Mouse (Mus musculus): ENCODE data around the gene Eml1. TPM values are rescaled to one million over a fixed set of nuclear protein-coding genes. Genes with fewer than 3 reads are reported as not detected.
A peak's percentile ranks its signal among the peaks of the same experiment; 100 is the strongest.

The Eml1 gene
- 69.3 and 80.6 TPM in 2 replicates for total RNA-seq (2014; rRNA removed; ENCODE audit: low replicate concordance)
- polyA plus RNA-seq (2015; fragmentation: Nextera tagmentation; extraction: Ambion mirVana), result 61.3 and 65.2 TPM in 2 replicates

DNA sequence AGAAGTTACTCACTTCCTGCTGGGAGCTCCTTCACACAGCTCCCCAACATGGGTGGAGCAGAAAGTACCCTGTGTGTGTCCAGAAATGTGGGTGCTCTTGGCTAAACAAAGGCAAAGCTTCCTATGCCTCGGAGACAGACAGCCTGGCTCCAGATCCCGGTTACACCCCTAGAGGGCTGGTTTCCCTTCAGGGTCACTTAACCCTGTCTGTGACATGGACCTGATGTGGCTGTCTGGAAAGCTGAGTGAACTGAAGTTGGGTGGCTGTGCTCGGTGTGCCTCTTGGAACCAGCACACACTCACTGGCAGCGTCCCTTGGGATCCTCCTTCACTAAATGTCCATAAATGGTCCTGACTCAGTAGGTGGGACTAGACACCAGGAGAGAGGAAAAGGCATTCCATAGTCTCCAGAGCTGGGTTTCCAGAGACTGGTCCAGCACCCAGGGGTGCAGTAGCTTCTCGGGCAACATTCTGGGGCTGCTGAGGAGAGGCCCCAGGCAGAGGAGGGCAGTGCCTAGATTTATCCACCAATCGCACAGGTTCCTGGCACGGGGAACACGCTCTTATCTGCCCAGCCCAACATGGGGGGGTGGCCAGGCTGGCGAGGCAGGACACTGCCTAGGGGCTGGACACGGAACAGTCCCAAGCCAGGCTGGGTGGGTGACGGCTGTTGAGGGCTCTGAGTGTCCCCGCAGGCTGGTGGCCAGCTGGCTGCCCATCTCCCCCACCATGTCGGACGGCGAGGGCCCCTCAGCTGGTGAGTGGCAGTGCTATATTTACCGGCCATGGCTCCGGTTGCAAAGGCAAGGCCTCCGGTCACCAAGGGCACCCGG, at the start of gene Eml1:
TSS of gene Eml1 (plus strand) at position 362 of the 833 bp plus-strand sequence.
- H3K4me3 ChIP-seq (ENCODE audit: low read depth, low read length), result peak within 1 kb of the TSS; percentile 39
- whole genome bisulfite sequencing, result 20% methylated on average over 19 of the region's 19 CpGs
- H3K36me3 ChIP-seq (replicated peaks; ENCODE audit: control insufficient read depth, insufficient read depth, low read length), result no peaks in the 10 kb centered on the region
- H3K27ac ChIP-seq (ENCODE audit: low read depth), result peak within 1 kb of the TSS; percentile 97
- peaks cover 54% of the 10 kb centered on the region for H3K4me1 ChIP-seq (ENCODE audit: control insufficient read depth, insufficient read depth)
- peak within 1 kb of the TSS; percentile 57 for H3K9ac ChIP-seq (replicated peaks; ENCODE audit: low read depth, low read length)
- peak within 1 kb of the TSS; percentile 66 for H3K4me2 ChIP-seq (ENCODE audit: low read depth, low read length)
- no peaks in the 10 kb centered on the region for H3K9me3 ChIP-seq (replicated peaks; ENCODE audit: control insufficient read depth, low read length)
- DNase-seq (ENCODE audit: low spot score) (peak; percentile 78), ATAC-seq (ENCODE audit: insufficient read depth, low read depth) (peak; percentile 87)
- H3K27me3 ChIP-seq (ENCODE audit: control insufficient read depth, insufficient read depth, low read length), result no peaks in the 10 kb centered on the region
- TF ChIP-seq EP300 (IDR thresholded peaks at IDR 0.05; ENCODE audit: low read depth) (peak; percentile 59; the same call in 1 of the 2 replicates), CTCF (IDR thresholded peaks at IDR 0.05; ENCODE audit: low read depth) (no peak)

DNA sequence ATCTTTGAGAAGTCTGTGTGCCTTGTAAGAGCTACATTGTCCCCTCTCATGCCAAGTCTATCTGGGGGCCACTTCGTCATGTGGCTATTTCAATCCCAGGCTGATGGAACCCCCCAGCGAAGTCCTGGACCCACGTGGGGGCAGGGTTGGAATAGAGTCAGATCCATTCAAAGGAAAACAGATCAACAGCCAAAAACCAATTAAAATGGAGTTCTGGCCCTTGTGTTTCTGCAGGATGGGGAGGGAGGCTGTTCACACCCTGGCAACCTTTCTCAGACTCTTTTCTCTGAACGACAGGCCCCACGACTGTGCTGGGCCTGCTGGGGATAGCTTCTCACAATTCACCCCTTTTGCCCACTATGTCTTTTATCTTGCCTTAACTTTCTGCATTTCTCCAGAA, 44.4 kb upstream of the Eml1 start:
- TF ChIP-seq CTCF (IDR thresholded peaks at IDR 0.05; ENCODE audit: low read depth) (no peak), EP300 (IDR thresholded peaks at IDR 0.05; ENCODE audit: low read depth) (no peak)
- ATAC-seq (ENCODE audit: insufficient read depth, low read depth) (no peak), DNase-seq (ENCODE audit: low spot score) (no peak)

DNA sequence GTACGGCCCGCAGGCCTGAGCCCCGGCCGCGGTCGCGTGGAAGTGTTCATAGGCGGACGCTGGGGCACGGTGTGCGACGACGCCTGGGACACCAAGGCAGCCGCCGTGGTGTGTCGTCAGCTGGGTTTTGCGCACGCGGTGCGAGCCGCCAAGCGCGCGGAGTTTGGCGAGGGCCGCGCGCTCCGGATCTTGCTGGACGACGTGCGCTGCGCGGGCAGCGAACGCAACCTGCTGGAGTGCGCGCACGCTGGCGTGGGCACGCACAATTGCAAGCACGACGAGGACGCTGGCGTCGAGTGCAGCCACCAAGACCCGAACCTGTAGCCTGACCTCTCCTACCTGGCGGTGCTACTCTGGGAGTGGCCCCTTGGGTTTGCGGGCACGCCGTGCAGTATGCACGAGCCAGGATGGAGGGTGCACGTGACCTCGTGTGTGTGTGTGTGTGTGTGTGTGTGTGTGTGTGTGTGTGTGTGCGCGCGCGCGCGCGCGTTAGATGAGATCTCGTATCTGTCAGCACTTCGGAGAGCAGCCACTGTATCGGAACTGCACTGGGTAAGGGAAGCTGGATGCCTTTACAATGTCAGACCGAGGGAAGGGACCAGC, 42.8 kb upstream of the Eml1 start:
- TF ChIP-seq CTCF (IDR thresholded peaks at IDR 0.05; ENCODE audit: low read depth) (no peak), EP300 (IDR thresholded peaks at IDR 0.05; ENCODE audit: low read depth) (0 out of 2 replicates have a peak, but pooled peaks have one; percentile 20)
- no peak for DNase-seq (ENCODE audit: low spot score)
- H3K4me1 ChIP-seq (ENCODE audit: control insufficient read depth, insufficient read depth), result peaks cover 7% of the 10 kb centered on the region
- peaks cover 49% of the 10 kb centered on the region for H3K27me3 ChIP-seq (ENCODE audit: control insufficient read depth, insufficient read depth, low read length)
- WGBS, result 1% methylated on average over 56 of the region's 66 CpGs
- peak overlapping the region; percentile 42 for H3K4me3 ChIP-seq (ENCODE audit: low read depth, low read length)
- H3K36me3 ChIP-seq (replicated peaks; ENCODE audit: control insufficient read depth, insufficient read depth, low read length), result no peaks in the 10 kb centered on the region
- peak overlapping the region; percentile 56 for H3K4me2 ChIP-seq (ENCODE audit: low read depth, low read length)
- no peak overlapping the region for H3K27ac ChIP-seq (ENCODE audit: low read depth)
- H3K9ac ChIP-seq (replicated peaks; ENCODE audit: low read depth, low read length), result no peak overlapping the region
- no peaks in the 10 kb centered on the region for H3K9me3 ChIP-seq (replicated peaks; ENCODE audit: control insufficient read depth, low read length)
- 0 out of 2 replicates have a peak, but pooled peaks have one; percentile 34 for ATAC-seq (ENCODE audit: insufficient read depth, low read depth)

More for the DNA sequence above, 44.4 kb upstream of the Eml1 start:
- Histone ChIP-seq H3K4me2 (ENCODE audit: low read depth, low read length) (no peak overlapping the region), H3K27ac (ENCODE audit: low read depth) (no peak overlapping the region), H3K4me1 (ENCODE audit: control insufficient read depth, insufficient read depth) (peaks cover 7% of the 10 kb centered on the region), H3K9me3 (replicated peaks; ENCODE audit: control insufficient read depth, low read length) (no peaks in the 10 kb centered on the region), H3K27me3 (ENCODE audit: control insufficient read depth, insufficient read depth, low read length) (peaks cover 52% of the 10 kb centered on the region), H3K4me3 (ENCODE audit: low read depth, low read length) (no peak overlapping the region), H3K36me3 (replicated peaks; ENCODE audit: control insufficient read depth, insufficient read depth, low read length) (no peaks in the 10 kb centered on the region), H3K9ac (replicated peaks; ENCODE audit: low read depth, low read length) (no peak overlapping the region)
- 43% methylated on average over 5 of the region's 5 CpGs for WGBS

DNA sequence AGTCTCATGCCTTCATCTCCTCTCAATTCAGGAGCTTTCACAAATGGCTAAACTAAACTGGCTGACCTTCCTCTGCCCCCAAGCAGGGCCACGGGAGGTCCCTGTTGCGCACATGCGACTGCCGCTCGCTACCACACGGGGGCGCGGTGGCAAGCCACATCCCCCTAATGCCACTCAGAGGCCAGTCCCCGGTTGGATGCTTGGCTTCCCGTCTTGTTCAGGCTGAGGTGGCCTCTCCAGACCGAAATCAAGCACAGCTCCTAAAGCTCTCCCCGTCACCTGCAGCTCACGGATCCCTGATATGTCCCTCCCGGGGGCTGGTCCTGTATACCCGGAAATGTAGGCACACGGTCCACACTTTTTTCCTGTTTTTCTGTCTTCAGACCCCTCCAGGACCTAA, 37.7 kb upstream of the Eml1 start:
- peaks cover 11% of the 10 kb centered on the region for H3K4me1 ChIP-seq (ENCODE audit: control insufficient read depth, insufficient read depth)
- H3K27me3 ChIP-seq (ENCODE audit: control insufficient read depth, insufficient read depth, low read length), result peaks cover 42% of the 10 kb centered on the region
- H3K4me3 ChIP-seq (ENCODE audit: low read depth, low read length), result peak overlapping the region; percentile 62
- peak; percentile 82 for DNase-seq (ENCODE audit: low spot score)
- H3K9ac ChIP-seq (replicated peaks; ENCODE audit: low read depth, low read length), result no peak overlapping the region
- peak; percentile 98 for TF ChIP-seq CTCF (IDR thresholded peaks at IDR 0.05; ENCODE audit: low read depth)
- no peak for TF ChIP-seq EP300 (IDR thresholded peaks at IDR 0.05; ENCODE audit: low read depth)
- no peaks in the 10 kb centered on the region for H3K9me3 ChIP-seq (replicated peaks; ENCODE audit: control insufficient read depth, low read length)
- H3K27ac ChIP-seq (ENCODE audit: low read depth), result peak overlapping the region; percentile 39; the same call in 1 of the 2 replicates
- peak overlapping the region; percentile 98 for H3K4me2 ChIP-seq (ENCODE audit: low read depth, low read length)
- under 1% methylated on average over 16 of the region's 16 CpGs for WGBS
- H3K36me3 ChIP-seq (replicated peaks; ENCODE audit: control insufficient read depth, insufficient read depth, low read length), result no peaks in the 10 kb centered on the region
- peak; percentile 67 for ATAC-seq (ENCODE audit: insufficient read depth, low read depth)

DNA sequence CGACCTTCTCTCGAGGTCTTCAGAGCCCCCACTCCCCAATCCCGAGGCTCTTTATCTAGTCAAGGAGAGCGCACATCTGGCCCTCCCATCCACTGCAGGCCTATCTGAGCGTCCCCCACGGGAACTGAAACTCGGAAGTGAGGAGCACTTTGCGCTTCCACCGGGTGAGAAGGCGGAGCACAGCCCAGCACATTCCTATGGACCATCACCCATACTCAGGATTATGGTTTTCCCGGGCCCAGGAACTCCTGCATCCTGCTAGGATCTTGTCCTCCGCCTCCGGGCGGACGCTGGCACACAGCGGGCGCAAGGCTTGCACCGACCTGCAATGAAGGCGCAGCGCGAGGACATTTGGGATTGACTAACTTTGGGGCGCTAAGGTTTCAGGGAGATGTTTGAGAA, 37.3 kb upstream of the Eml1 start:
- H3K9ac ChIP-seq (replicated peaks; ENCODE audit: low read depth, low read length), result 0 out of 2 replicates have a peak overlapping the region, but pooled peaks have one; percentile 5
- 0 out of 2 replicates have a peak, but pooled peaks cover 10% of the 10 kb centered on the region for H3K4me1 ChIP-seq (ENCODE audit: control insufficient read depth, insufficient read depth)
- H3K27ac ChIP-seq (ENCODE audit: low read depth), result peak overlapping the region; percentile 39; the same call in 1 of the 2 replicates
- under 1% methylated on average over 22 of the region's 22 CpGs for WGBS
- peak overlapping the region; percentile 62 for H3K4me3 ChIP-seq (ENCODE audit: low read depth, low read length)
- no peaks in the 10 kb centered on the region for H3K9me3 ChIP-seq (replicated peaks; ENCODE audit: control insufficient read depth, low read length)
- H3K27me3 ChIP-seq (ENCODE audit: control insufficient read depth, insufficient read depth, low read length), result peaks cover 38% of the 10 kb centered on the region
- TF ChIP-seq EP300 (IDR thresholded peaks at IDR 0.05; ENCODE audit: low read depth), result no peak
- DNase-seq (ENCODE audit: low spot score) (peak; percentile 8), ATAC-seq (ENCODE audit: insufficient read depth, low read depth) (peak; percentile 14)
- H3K4me2 ChIP-seq (ENCODE audit: low read depth, low read length), result peak overlapping the region; percentile 98
- no peaks in the 10 kb centered on the region for H3K36me3 ChIP-seq (replicated peaks; ENCODE audit: control insufficient read depth, insufficient read depth, low read length)

Data from heart, postnatal 0 days (tissue).